9 mouse cellular contexts compared by ENCODE assay signal in the genomic region with DNA sequence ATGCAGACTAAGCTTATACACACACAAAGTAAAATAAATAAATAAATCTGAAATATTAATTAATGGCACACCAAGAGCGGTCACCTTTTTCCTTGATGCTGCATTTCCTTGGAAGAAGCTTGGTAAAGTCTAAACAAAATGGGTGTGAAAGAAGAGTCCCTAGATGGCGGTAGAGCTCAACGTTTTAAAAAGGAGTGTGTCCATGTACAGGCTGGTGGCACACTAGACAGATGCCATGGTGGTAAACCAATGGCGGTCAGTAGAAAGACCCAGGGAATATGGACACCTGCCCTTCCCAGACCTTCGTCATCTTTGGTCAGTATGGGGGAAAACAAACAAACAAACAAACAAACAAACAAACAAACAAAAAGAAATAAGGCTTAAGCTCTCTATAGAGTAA.
DNase-seq lines count a peak whose midpoint lies in the region; ATAC-seq and TF ChIP-seq lines count a peak whose summit lies in the region.
"Had no signal": no experiment of that assay in that cellular context is flagged by ENCODE, and none has a peak within 500 bp of the region (broad histone marks: within the 10 kb centered on the region; RNA-seq: fewer than 3 reads in every experiment).

No protein-coding gene starts in this region.

- no peaks in the 10 kb centered on the region for H3K9me3 ChIP-seq in CH12.LX (replicated peaks; ENCODE audit: low read length)
- no peaks in the 10 kb centered on the region for H3K9me3 ChIP-seq in lung, embryonic 16.5 days (ENCODE audit: control insufficient read depth, low read length)
- H3K9me3 ChIP-seq: G1E had no signal

- peak; percentile 69 to 77 for ATAC-seq in hematopoietic stem cell, adult 5-6 weeks (replicated peaks in 1 of 2; ENCODE audit: insufficient read depth in 1 of 2, low FRiP score in 2 of 2, low TSS enrichment in 1 of 2, low read depth in 1 of 2, poor library complexity in 2 of 2, severe bottlenecking in 2 of 2)
- ATAC-seq in lung, embryonic 16.5 days (ENCODE audit: low read depth): peak; percentile 54; the same call in 1 of the 2 replicates
- ATAC-seq in erythroid progenitor cell, adult 5-6 weeks (replicated peaks; ENCODE audit: low FRiP score, poor library complexity, severe bottlenecking): no peak

- no peak overlapping the region for H3K4me2 ChIP-seq in CH12.LX (ENCODE audit: insufficient read depth, low read depth, poor library complexity, severe bottlenecking)
- H3K4me2 ChIP-seq in lung, embryonic 16.5 days (ENCODE audit: low read depth, low read length): no peak overlapping the region

- TF ChIP-seq POLR2A in CH12.LX (IDR thresholded peaks at IDR 0.05; ENCODE audit: low read depth, low read length): no peak

- dilution Hi-C loops in CH12.LX (cut with MboI; ENCODE audit: extremely low pct_ligation_motif_present, extremely low pct_unique_long_range_greater_than_20kb, low sequenced_read_pairs): no loop called here

- peak; percentile 64 for TF ChIP-seq CTCF in gastrocnemius, adult 2 months (IDR thresholded peaks at IDR 0.05)
- TF ChIP-seq CTCF in CH12.LX (conservative IDR thresholded peaks at IDR 0.05 in 1 of 2, IDR thresholded peaks at IDR 0.05 in 1 of 2; ENCODE audit: low read depth in 2 of 2, low read length in 2 of 2): peak in 1 of 2 experiments; percentile 24; a peak in 2 of 4 replicates

- no peaks in the 10 kb centered on the region for H3K4me1 ChIP-seq in CH12.LX (ENCODE audit: control insufficient read depth in 1 of 2, insufficient read depth in 2 of 2)
- H3K4me1 ChIP-seq in lung, embryonic 16.5 days (replicated peaks; ENCODE audit: control insufficient read depth, insufficient read depth, low read length): no peaks in the 10 kb centered on the region

- H3K27ac ChIP-seq in gastrocnemius, adult 2 months: no peak overlapping the region
- no peak overlapping the region for H3K27ac ChIP-seq in CH12.LX (ENCODE audit: insufficient read depth, low read depth)
- H3K27ac ChIP-seq in lung, embryonic 16.5 days (ENCODE audit: low read length): no peak overlapping the region

- in situ Hi-C loops in CH12.LX (cut with MboI; ENCODE audit: low pct_ligation_motif_present, low pct_unique_long_range_greater_than_20kb, low sequenced_read_pairs): no loop called here

- DNase-seq in gastrocnemius, adult 2 months: peak; percentile 18
- no peak for DNase-seq in gastrocnemius, postnatal 14 days
- DNase-seq in CH12.LX (ENCODE audit: extremely low read depth): peak; percentile 21
- DNase-seq in cerebellum, adult 8-10 months: peak; percentile 5
- peak; percentile 6 for DNase-seq in right cerebral cortex, postnatal 4 days

- 37% methylated on average over 5 of the region's 5 CpGs for WGBS in lung, embryonic 16.5 days

- TF ChIP-seq RAD21 in CH12.LX (IDR thresholded peaks at IDR 0.05; ENCODE audit: low read depth, low read length): peak; percentile 28

- H3K9ac ChIP-seq in CH12.LX (ENCODE audit: insufficient read depth, low read depth): no peak overlapping the region
- H3K9ac ChIP-seq in lung, embryonic 16.5 days (ENCODE audit: low read length): no peak overlapping the region

- intact Hi-C loops in gastrocnemius, adult 2 months (cut with DNase I): loop anchor here (5.0 kb wide), 1 partner anchor 186 kb away; a partner anchor contains a TSS
- intact Hi-C loops in gastrocnemius, postnatal 14 days (cut with DNase I; ENCODE audit: low total_unique reads): no loop called here

- no peak overlapping the region for H3K4me3 ChIP-seq in gastrocnemius, adult 2 months
- H3K4me3 ChIP-seq in CH12.LX (replicated peaks in 1 of 3; ENCODE audit: low read depth in 2 of 3, low read length in 2 of 3, poor library complexity in 1 of 3): no peak overlapping the region
- H3K4me3 ChIP-seq in lung, embryonic 16.5 days (ENCODE audit: low read length): no peak overlapping the region

- H3K36me3 ChIP-seq in CH12.LX (replicated peaks in 1 of 2; ENCODE audit: control insufficient read depth in 1 of 2, insufficient read depth in 1 of 2, low read length in 1 of 2): no peaks in the 10 kb centered on the region
- H3K36me3 ChIP-seq in lung, embryonic 16.5 days (ENCODE audit: control insufficient read depth, insufficient read depth, low read length): no peaks in the 10 kb centered on the region
- H3K36me3 ChIP-seq: G1E had no signal

- H3K27me3 ChIP-seq in CH12.LX (replicated peaks): no peaks in the 10 kb centered on the region
- no peaks in the 10 kb centered on the region for H3K27me3 ChIP-seq in lung, embryonic 16.5 days (ENCODE audit: control insufficient read depth, insufficient read depth, low read depth, low read length)

- TF ChIP-seq EP300 in CH12.LX (IDR thresholded peaks at IDR 0.05; ENCODE audit: low read length): no peak

- no peaks in the 10 kb centered on the region for H3K79me2 ChIP-seq in CH12.LX (replicated peaks; ENCODE audit: control insufficient read depth, extremely low read depth, insufficient read depth, poor library complexity, severe bottlenecking)

TF ChIP-seq in CH12.LX, 34 proteins besides CTCF, POLR2A, EP300 and RAD21:
- TF ChIP-seq TCF12 (IDR thresholded peaks at IDR 0.05; ENCODE audit: low read depth, low read length) (no peak), MXI1 (IDR thresholded peaks at IDR 0.05; ENCODE audit: low read depth, low read length) (no peak), MYC (IDR thresholded peaks at IDR 0.05; ENCODE audit: low read depth, low read length) (no peak), MAZ (IDR thresholded peaks at IDR 0.05; ENCODE audit: low read depth, low read length) (no peak), ZC3H11A (IDR thresholded peaks at IDR 0.05; ENCODE audit: low read depth, low read length) (no peak), MAX (IDR thresholded peaks at IDR 0.05; ENCODE audit: low read length) (no peak), RCOR1 (conservative IDR thresholded peaks at IDR 0.05; ENCODE audit: low read depth, low read length) (no peak), ZKSCAN1 (IDR thresholded peaks at IDR 0.05; ENCODE audit: borderline replicate concordance, low read depth, low read length) (no peak), MEF2A (IDR thresholded peaks at IDR 0.05; ENCODE audit: borderline replicate concordance, low read depth, low read length) (no peak), ZMIZ1 (IDR thresholded peaks at IDR 0.05; ENCODE audit: low read depth, low read length) (no peak), SMC3 (IDR thresholded peaks at IDR 0.05; ENCODE audit: low read depth, low read length) (no peak), GABPA (IDR thresholded peaks at IDR 0.05; ENCODE audit: insufficient replicate concordance, low read depth, low read length) (no peak), POLR2AphosphoS2 (IDR thresholded peaks at IDR 0.05; ENCODE audit: low read depth, low read length) (no peak), USF2 (conservative IDR thresholded peaks at IDR 0.05; ENCODE audit: low read depth, low read length) (no peak), IRF4 (IDR thresholded peaks at IDR 0.05; ENCODE audit: low read depth, low read length) (no peak), TBP (conservative IDR thresholded peaks at IDR 0.05; ENCODE audit: low read depth, low read length) (no peak), ZNF384 (IDR thresholded peaks at IDR 0.05; ENCODE audit: low read depth, low read length) (no peak), SIN3A (IDR thresholded peaks at IDR 0.05; ENCODE audit: low read length) (no peak), PAX5 (IDR thresholded peaks at IDR 0.05; ENCODE audit: low read length) (no peak)
